Mouse (Mus musculus): ENCODE results near the gene Rnf44.

- TF ChIP-seq CTCF (IDR thresholded peaks at IDR 0.05; ENCODE audit: extremely low read depth, insufficient read depth, insufficient read length, insufficient replicate concordance) (no peak), POLR2A (IDR thresholded peaks at IDR 0.05; ENCODE audit: low read depth, low read length) (no peak)
Measured at GRCm38 (mm10) chr13:54710866-54711265, 17.2 kb upstream of the Rnf44 start.

All from spleen, adult 2 months (tissue).